Mouse (Mus musculus) embryo, embryonic 9.5 days (tissue): Measurements from ENCODE around the gene Cs.
"Not testable (repeated sequence)": the region's sequence is repeated elsewhere in the genome, so short reads cannot be mapped to it uniquely, and the experiment has no call there.

ENCODE experiments used
- DNase-seq: peaks from one replicate; pipeline ENCODE4 v3.0.0-alpha.2; 2017; ENCODE audit errors: extremely low spot score

Gene Cs

GRCm38 (mm10) chr10:128332358-128333249 lies 4.9 kb upstream of the Cs start:
- not testable (repeated sequence) for DNase-seq

DNA sequence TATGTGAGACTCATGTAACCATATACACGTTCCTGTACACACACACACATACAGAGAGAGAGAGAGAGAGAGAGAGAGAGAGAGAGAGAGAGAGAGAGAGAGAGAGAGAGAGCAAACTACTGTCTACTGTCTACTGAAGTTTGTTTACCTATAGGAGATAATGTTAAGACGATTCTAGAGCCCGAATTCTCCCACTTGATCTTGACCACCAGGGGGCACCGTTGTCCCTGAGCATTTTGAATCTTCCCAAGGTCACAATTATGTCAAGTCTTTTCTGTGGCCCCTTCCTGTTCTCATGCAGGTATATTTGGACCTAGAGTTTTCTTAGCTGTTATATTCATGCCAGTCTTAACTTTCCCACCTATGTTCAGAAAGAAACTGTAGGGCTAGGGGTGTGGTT lies 2.0 kb upstream of the Cs start:
- peak; percentile 66 for DNase-seq

GRCm38 (mm10) chr10:128336195-128336594 lies 1.3 kb upstream of the Cs start:
- DNase-seq: no peak

- DNase-seq: no peak
These were observed 937 bp upstream of the Cs start for GRCm38 (mm10) chr10:128336597-128336996.

DNA sequence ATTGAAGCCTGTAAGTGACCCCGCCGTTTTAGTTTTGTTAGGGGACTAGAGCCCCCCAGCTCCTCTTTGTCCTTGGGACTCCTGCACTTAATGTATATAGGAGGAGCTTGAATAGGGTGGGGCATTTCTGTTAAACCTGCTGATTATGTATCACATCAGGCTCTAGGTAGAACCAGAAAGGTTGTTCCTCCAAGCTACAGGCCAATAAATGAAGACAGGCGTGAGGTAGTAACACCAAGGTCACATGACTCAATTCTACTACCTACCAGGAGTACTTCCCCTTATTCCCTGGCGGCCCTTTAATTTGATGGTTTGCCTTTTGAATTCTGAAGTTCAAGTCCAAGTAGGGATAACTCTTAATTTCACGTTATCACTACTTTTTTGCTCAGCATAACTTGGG lies 881 bp downstream of the Cs start:
- DNase-seq: no peak

DNA sequence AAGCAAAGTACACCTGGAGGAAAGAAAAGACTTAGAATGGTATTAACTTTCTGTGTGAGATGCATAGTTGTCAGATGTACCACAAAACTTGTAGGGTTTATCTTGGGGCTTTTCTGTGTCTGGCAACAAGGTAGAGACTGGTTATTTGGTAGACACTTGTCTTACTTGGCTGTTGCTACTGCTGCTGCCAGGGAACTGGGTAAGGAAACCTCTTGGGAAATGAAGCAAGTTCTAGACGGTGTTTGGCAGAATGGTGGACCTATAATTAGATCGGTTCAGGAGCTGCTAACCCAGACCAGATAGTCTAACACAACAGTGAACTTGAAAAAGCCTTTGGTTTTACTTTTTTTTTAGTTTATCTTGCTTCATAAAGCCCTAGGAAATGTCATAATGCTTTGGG lies 1.4 kb downstream of the Cs start:
- no peak for DNase-seq

- DNase-seq: no peak
These were observed 2.7 kb downstream of the Cs start for GRCm38 (mm10) chr10:128340257-128340656.

- DNase-seq: no peak
These were observed 5.9 kb downstream of the Cs start for GRCm38 (mm10) chr10:128343436-128343835.

- no peak for DNase-seq
These were observed 7.2 kb downstream of the Cs start for GRCm38 (mm10) chr10:128344568-128345275.

DNA sequence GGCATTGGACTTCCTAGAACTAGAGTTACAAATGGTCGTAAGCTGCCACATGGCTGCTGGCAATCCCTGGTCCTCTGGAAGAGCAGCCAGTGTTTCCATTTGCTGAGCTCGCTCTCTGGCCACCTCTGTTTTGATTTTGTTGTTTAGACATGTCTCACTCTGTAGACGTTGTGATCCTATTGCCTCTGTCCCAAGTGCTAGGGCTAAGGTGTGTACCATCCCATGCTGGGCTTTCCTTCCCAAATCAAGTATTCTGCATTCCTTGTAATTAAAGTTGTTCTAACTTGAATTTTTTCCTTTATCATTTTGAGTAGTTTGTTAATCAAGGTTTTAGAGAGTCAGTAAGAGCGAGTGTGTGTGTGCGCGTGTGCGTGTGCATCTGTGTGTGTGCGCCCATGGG lies 10.0 kb downstream of the Cs start:
- DNase-seq: no peak

GRCm38 (mm10) chr10:128358796-128359195 lies 21.3 kb downstream of the Cs start:
- no peak for DNase-seq

DNA sequence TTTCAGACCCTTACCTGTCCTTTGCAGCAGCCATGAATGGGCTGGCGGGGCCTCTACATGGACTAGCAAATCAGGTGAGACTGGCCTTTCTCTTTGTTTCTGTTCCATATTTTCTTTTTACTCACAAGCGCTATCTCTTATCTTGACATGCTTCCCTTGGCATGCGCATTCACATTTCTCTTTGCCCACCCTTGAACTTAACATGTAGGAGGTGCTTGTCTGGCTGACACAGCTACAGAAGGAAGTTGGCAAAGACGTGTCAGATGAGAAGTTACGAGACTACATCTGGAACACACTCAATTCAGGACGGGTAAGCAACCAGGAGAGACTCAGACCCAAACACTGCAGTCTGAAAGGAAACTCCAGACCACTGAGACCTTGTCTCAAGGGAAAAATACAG lies 21.7 kb downstream of the Cs start:
- no peak for DNase-seq

DNA sequence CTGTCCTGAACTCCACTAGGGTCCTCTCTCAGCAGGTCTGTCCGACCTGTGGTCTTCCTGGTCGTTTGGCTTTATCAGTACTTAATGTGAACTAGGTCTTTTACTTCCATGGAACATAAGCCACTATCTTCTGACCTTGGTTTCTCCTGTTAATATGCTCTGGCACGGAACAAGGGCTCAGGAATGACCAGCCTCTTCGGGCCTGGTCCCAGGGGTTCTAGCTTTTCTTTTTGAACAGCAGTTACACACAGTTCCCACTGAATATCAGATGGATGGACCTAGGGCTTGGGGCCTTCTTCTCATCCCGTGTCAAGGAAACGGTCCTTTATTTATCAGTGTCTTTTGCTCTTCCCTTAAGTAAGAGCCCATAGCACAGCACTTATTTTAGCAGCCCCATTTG lies 24.3 kb downstream of the Cs start:
- DNase-seq: no peak

GRCm38 (mm10) chr10:128362568-128362967 lies 25.0 kb downstream of the Cs start:
- DNase-seq: peak; percentile 43

DNA sequence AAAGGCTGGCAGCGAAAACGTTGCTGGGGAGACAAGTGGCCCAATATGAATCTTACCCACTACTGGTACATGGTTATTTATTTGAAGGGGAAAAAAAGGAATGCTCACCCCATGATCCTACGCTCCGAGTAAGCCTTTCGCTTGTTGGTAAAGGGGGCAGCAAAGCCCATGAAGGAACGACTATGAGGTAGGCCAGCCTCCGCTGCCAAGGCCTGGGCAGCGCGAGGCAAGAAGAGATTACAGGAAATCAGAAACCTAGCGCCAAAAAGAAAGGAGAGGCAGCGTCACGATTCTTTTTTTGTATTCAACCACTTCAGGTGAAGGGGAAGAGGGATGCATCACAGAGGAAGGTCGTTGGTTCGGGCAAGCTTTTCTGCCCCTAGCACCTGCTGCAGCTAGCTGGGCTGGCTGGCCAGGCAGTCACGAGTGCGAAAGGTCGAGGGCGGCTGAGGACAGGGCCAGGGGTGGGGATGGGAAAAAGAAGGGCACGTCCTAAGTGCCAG lies 30.4 kb downstream of the Cs start:
- DNase-seq: no peak

- peak; percentile 90 for DNase-seq
These were observed 31.1 kb downstream of the Cs start, which contains the start of gene Coq10a for GRCm38 (mm10) chr10:128368402-128369217. Coq10a (minus strand) TSS chr10:128368997.

DNA sequence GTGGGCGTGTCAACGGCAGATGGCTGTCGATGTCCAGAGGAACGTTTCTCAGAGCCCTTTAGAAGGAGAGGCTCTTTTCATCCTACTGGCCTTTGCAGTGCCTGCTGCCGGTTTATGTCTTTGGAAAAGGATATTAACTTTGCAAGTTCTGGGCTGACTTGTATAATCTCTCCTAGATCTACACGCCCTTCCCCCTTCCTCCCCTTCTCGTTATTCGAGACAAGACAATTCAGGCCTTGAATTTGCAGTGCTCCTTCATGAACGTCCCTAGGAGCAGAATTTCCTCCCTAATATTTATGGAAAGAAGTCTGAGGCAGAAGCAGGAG lies 31.6 kb downstream of the Cs start:
- DNase-seq: no peak

- no peak for DNase-seq
These were observed 32.1 kb downstream of the Cs start for GRCm38 (mm10) chr10:128369599-128369998.

- no peak for DNase-seq
These were observed 32.5 kb downstream of the Cs start for GRCm38 (mm10) chr10:128370021-128370420.

- no peak for DNase-seq
These were observed 33.1 kb downstream of the Cs start for GRCm38 (mm10) chr10:128370601-128371000.

DNA sequence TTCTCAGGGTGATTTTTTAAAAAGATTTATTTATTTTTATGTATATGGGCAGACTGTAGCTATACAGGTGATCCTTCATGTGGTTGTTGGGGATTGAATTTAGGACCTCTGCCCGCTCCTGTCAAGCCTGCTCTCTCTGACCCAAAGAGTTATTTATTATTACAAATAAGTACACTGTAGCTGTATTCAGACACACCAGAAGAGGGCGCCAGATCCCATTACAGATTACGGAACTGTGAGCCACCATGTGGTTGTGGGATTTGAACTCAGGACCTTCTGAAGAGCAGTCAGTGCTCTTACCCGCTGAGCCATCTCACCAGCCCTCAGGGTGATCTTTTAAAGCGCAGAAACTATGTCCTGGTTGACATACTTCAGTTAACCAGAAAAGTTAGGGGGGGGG lies 34.6 kb downstream of the Cs start:
- DNase-seq: no peak
